Mouse (Mus musculus): ENCODE results near the gene Ddx17. TPM values are rescaled to one million over a fixed set of nuclear protein-coding genes. Genes with fewer than 3 reads are reported as not detected.

The Ddx17 gene
- polyA plus RNA-seq (2021; fragmentation: Nextera tagmentation) = 12.5 and 12.6 TPM in 2 replicates
- long read RNA-seq, experiment 1, full-length matches to known transcripts = 2 of 47 reads
- long read RNA-seq, experiment 1, partial matches to known transcripts = 30 of 47 reads
- long read RNA-seq, experiment 1, other reads (novel, unspliced or antisense) = 15 of 47 reads
- long read RNA-seq, experiment 2, full-length matches to known transcripts = 4 of 27 reads
- long read RNA-seq, experiment 2, partial matches to known transcripts = 4 of 27 reads
- long read RNA-seq, experiment 2, other reads (novel, unspliced or antisense) = 19 of 27 reads

GRCm38 (mm10) chr15:79546410-79547288, at the start of gene Ddx17:
Gene Ddx17, minus strand, starts transcription at chr15:79546741.

GRCm38 (mm10) chr15:79516171-79517096, 30.1 kb downstream of the Ddx17 start, which contains the start of gene Kdelr3:
Gene Kdelr3, plus strand, starts transcription at chr15:79516411.

GRCm38 (mm10) chr15:79504707-79505452, 41.7 kb downstream of the Ddx17 start, which contains the start of gene Kcnj4:
Gene Kcnj4, minus strand, starts transcription at chr15:79505241.

Small RNA genes within 50 kb of the gene (microRNA-seq; reads per million reads assigned to microRNA genes)
- gene Gm27903 = not detected

Other genes with a start within 250 kb of the Ddx17 start
- gene Pla2g6, start 218.4 kb downstream of the Ddx17 start, polyA plus RNA-seq (2021; fragmentation: Nextera tagmentation) = 9.0 and 9.6 TPM in 2 replicates
- 0.23 and 0.28 TPM in 2 replicates for gene Maff, start 200.1 kb downstream of the Ddx17 start, polyA plus RNA-seq (2021; fragmentation: Nextera tagmentation)
- 72.2 and 91.2 TPM in 2 replicates for gene Tmem184b, start 143.2 kb downstream of the Ddx17 start, polyA plus RNA-seq (2021; fragmentation: Nextera tagmentation)
- gene Csnk1e, start 91.2 kb downstream of the Ddx17 start, polyA plus RNA-seq (2021; fragmentation: Nextera tagmentation) = 26.7 and 27.5 TPM in 2 replicates
- gene Kcnj4, start 41.5 kb downstream of the Ddx17 start, polyA plus RNA-seq (2021; fragmentation: Nextera tagmentation) = 2.4 and 3.0 TPM in 2 replicates
- 1.2 and 2.1 TPM in 2 replicates for gene Kdelr3, start 30.3 kb downstream of the Ddx17 start, polyA plus RNA-seq (2021; fragmentation: Nextera tagmentation)
- not detected in 2 replicates for gene Dmc1, start 58.4 kb upstream of the Ddx17 start, polyA plus RNA-seq (2021; fragmentation: Nextera tagmentation)
- 0.62 and 0.80 TPM in 2 replicates for gene Fam227a, start 112.2 kb upstream of the Ddx17 start, polyA plus RNA-seq (2021; fragmentation: Nextera tagmentation)
- gene Cby1, start 112.5 kb upstream of the Ddx17 start, polyA plus RNA-seq (2021; fragmentation: Nextera tagmentation) = 68.4 and 69.4 TPM in 2 replicates
- 165 and 171 TPM in 2 replicates for gene Tomm22, start 124.1 kb upstream of the Ddx17 start, polyA plus RNA-seq (2021; fragmentation: Nextera tagmentation)
- 5.0 and 5.2 TPM in 2 replicates for gene Josd1, start 141.2 kb upstream of the Ddx17 start, polyA plus RNA-seq (2021; fragmentation: Nextera tagmentation)
- gene Gtpbp1, start 144.1 kb upstream of the Ddx17 start, polyA plus RNA-seq (2021; fragmentation: Nextera tagmentation) = 10.0 and 12.3 TPM in 2 replicates
- 8.1 and 9.3 TPM in 2 replicates for gene Sun2, start 195.8 kb upstream of the Ddx17 start, polyA plus RNA-seq (2021; fragmentation: Nextera tagmentation)
- gene Dnal4, start 231.1 kb upstream of the Ddx17 start, polyA plus RNA-seq (2021; fragmentation: Nextera tagmentation) = 123 and 139 TPM in 2 replicates

Data from layer of hippocampus, adult 6 months (tissue).